Mouse (Mus musculus): Measurements from ENCODE around the gene Igf2bp1.

Igf2bp1 gene

DNA sequence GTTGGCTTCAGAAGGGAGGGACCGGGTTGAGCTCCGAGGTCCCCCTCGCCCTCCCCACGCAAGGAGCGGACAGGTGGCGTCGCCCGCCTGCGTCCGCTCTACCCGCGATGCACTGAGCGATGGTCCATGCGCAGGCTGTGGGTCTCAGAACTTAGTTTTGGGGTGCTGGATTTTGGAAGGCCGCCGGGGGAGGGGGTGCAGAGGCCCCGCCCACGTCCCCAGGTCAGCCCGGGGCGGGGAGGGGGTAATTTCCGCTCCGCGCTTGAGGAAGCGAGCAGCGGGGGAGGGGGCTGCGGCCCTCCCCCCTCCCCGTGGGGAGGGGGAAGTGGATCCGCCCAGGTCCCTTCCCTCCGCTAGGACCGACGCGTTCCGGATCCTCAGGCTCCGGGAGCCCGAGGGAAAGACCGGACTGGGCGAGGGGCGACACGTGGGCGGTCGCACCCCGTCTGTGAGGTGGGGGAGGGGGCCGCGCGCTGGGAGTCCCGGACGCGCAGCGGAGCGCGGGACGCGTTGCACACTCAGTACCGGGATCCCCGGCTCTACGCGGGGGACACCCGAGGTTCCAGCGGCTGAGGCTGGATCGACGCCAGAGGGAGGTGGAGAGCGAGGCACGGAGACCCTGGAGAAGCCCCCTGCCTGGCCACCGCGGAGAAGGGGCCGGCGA, 1.2 kb upstream of the Igf2bp1 start:
- peak; percentile 6 for DNase-seq

DNA sequence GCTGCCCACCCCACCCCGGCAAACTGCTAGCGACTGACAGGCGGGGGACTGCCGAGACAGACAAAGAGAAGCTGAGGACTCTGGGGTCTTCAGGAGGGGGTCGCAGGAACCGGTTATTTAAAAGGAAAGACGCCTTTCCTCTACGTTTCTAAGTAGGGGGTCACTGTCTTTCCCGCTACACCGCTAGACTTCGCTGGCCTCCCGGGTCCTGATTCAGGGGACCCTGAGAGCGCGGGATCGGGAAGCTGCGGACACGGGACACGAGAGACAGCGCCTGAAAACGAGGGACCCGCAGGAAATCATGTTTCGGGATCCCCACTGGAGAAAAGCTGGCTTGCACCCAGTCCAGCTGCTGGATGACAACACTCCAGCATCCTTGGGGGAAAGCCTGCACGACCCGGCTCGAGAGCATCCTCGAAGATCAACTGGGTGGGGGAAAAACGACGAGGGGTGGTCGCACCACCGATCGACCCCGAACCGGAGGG, 669 bp upstream of the Igf2bp1 start:
- DNase-seq = no peak

DNA sequence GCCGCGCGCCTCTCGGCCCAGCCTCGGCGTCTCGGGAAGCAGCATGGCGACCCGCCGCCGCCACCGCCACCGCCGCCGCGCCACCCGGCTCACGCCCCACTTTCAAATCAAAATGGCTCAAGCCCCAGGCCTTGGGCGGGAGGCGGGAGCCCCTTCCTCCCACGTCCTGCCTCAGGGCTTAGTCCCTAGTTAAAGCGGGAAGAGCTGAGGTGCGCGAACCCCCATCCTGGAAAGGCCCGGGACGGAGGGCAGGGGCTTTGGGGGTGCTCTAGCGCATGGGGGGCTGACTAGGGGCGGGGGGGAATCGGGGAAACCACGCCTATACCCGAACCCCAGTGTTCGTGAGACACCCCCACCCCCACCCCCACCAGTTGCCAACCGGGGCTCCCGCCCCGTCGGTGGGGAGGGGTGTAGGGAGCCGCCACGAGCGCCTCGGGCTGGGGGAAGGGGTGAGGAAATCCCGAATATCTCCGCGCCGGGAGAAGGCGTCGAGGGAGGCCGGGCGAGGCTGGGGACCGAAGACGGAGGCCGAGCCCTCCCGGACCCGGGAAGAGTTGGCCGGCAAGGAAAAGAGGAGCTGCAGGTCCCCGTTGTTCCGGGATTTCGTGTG, 842 bp downstream of the Igf2bp1 start:
- no peak for DNase-seq

DNA sequence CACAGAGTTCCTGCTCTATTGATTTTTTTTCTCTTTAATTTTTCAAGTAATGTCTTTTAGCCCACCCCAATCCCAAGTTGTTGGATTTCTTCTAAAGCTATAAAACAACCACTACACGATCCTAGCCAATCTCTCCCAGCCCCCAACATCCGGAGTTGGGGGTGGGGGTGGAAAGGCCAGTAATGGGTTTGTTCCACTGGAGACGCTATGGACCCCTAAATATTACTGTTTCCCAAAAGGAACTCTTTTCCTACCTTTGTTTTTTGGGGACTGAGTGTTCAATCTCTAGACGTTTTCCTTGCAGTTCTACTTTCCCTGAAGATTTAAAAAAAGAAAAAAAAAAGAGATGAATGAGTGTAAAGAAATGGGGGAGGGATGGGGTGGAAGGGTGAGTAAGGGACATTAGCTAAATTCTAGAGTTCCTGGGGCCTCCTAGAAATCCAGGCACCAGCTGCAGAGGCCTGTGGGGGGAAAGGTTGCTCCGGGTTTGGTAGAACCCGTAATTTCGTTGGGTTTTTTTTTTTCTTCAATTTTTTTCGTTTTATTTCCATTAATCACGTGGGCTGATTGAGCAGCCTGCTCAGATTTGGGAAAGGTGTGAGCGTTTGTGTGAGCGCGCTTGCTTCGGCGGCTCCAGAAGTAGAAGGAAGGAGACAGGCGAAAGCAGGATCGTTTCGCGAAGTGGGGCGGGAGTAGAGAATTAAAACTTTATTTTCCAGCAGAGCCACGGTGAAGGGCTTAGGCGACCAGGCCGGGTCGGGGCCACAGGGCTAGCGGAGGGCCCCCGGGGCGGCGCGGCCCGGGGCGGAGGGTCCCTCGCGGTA, 1.6 kb downstream of the Igf2bp1 start:
- DNase-seq = no peak

DNA sequence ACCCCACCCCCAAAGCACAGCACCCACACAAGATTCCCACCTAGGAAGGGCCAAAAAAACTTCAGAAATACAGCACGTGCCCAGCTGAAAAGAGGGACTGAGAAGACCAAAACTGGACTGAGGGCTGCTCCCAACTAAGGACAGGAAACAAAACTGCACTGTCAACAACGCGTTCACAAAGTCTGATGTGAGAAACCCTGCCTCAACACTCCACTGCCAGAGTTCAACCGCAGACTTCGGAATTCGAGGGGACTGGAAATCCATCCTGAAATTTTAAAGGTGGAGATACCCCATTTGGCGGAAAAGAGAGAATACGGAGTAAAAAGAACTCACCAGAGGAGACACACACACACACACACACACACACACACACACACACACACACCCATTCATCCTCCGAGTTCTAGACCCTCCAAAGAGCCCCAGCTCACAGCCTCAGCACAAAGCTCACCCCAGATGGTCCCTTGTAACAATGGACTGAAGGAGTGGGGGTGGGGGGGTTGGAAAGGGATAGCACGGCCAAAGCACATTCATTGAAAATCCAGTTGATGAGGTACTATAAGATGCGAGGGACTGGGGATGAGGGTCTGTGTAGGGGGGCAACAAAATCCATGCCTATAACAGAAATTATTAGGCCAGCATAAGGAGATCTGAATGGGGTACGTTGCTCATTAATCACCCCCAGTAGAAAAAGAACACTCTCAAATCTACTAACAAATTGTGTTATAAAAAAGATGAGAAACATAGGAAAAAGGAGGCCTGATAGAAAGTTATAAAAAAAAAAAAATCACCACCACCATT, 2.4 kb downstream of the Igf2bp1 start:
- DNase-seq = no peak

DNA sequence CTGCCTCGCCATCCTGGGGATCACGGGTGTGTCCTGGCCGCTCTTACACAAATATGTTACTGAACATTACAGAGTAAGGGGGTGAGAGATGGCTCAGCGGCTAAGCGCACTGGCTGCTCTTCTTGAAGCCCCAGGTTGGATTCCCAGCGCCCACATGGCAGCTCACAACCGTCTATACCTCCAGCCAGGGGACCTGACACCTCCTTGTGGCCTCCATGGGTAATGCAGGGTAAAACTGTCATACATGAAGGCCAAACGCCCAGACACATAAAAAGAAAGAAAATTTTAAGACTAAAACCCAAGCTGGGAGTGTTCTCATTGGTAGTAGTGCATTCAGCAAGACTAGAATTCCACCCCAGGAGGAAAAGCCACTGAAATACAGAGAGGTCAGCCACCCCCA, 11.6 kb downstream of the Igf2bp1 start:
- DNase-seq = no peak

DNA sequence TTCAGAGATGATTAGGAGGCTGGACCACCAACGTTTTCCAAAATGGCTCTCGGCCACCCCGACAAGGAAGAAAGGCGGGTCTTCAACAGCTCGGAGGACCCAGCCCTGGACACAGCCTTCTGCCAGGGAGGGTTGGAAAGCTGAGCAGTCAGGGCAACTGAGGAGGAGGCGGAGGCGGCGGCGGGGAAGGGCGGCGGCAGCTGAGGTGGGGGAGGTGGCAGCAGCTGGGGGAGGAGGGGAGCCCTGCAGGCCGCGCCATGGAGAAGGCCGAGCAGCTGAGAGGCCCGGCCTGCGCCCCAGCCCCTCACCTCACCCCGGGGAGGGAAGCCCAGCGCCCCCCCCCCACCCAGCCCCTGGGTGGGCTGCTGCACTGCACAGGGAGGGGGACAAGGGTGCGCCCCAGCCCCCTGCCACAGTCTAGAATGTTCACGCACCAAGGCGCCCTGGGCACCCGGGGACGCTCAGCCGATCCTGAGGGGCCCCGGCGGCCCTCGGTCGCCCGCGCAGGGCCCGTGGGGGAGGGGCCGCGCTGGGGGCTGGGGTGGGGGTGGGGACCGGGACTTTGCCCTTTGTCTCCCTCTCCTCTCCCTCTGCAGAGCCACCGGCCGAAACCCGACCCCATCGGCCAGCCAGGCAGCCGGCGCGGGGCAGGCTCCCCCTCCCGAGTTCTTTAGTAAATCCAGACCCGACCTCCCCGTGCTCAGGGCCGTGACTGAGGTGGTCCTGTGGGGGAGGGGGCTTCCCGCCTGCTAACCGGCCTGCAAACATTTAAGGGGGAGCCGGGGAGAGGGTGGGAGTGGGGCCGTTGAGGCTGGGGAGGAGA, 14.6 kb downstream of the Igf2bp1 start:
- no peak for DNase-seq

DNA sequence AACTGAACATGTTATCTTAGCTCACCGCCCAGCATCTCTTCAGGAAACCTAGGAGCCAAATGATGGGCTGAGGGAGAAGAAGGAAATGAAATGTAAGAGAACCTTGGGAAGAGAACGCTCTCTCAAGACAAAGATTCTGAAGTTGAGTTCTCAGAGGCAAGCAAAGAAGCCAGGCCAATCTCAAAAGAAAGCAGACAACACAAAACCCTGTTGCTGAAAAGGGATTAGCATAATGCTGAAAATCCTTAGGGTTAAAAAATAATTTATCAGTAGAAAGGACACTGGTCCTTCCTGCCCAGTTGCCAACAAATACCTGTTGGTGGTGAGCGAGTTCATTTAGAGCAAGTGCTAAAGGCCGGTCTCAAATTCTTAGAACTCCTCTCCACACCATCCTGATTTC, 15.3 kb downstream of the Igf2bp1 start:
- DNase-seq = no peak

DNA sequence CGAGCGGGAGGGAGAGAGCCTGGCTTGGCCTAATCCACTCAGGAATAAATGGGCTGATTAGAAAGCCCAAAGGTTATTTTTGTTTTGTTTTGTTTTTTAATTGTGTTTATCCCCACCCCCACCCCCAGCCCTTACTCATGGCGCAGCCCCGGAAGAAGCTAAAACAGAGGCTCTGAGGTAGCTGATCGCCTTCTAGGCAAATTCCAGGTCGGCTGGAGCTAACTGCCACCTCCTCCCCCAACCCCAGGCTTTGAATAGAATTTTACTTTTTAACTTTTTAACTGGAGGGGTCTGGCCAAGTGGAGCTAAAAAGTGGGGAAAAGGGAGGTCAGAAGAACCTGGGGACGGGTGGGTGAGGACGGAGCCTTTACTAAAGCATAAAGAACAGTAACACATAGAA, 15.9 kb downstream of the Igf2bp1 start:
- no peak for DNase-seq

DNA sequence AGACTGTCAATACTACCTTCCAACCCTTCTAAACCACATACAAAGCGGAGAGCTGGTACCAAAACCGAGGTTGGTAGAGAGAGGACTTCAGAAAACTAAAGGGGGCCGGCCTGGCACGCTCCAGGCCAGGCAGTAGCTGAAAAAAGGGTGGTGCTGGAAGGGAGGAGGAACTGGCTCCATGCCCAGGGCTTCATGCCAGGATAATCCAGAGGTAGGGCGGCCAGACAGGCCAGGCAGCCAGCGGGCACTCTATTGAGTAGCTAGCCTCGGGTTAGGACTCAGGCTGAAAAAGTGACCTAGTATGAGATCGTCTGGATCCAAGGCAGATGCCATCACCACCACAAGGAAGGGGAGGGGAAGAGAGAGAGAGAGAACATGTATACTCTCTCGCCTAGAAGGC, 17.2 kb downstream of the Igf2bp1 start:
- no peak for DNase-seq

DNA sequence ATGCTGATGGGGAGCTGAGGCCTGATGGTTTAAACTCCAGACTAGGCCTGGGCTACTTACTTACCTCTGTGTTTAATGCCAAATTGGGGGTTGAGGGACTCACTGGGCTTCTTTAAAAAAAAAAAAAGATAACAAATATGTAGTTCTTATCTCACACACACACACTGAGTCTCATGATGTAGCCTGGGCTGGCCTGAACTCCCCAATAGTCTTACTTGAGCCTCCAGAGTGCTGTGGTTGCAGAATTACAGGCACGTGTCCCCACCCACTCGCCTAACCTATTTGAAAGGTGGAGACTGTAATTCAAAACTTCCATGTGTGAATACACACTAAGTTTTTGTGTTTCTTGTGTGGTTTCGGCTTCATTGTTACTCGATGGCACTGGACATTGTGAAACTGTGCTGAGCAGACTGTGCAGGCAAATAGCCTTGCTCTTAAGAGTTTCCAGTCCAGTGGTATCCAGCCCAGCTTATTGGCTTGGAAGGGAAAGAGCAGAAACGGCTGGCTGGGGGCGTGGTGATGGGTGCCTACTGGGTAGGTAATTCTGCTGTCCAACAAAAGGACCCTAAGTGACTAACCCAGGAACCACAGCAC, 17.8 kb downstream of the Igf2bp1 start:
- no peak for DNase-seq

DNA sequence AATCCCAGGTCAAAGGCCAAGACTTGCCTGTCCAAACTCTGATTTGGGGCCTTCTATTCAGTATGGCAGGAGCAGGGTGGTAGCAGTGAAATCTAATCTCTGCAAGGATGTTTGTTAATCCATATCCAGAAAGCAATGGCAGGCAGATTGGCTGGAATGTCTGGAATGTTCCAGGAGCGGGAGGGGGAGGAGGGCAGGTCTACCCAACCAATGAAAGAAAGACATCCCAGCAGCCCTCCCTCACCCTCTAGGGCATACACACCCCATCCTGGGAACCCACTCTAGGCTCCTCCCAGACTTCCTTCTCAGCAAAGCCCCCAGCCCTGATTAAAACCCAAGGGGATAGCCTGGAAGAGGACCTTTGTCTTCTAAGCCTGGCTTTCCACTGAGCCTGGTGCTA, 23.3 kb downstream of the Igf2bp1 start:
- no peak for DNase-seq

DNA sequence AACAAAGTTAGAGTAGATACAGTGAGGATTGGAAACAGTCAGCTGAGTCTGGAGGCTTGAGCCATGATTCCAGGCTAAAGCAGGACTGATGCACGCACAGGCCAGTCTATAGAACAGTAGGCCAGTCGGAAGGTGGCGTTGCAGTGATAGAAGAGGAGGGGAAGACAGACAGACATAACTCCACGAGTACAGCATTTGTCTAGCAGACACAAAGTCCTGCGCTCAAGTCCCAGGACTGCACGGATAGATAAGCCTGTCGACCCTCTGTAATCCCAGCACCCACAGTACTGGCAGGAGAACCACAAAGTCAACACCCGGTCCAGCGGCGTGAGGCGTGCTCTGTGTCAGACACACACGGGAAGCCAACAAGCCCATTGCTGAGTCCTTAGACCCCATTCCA, 23.9 kb downstream of the Igf2bp1 start:
- no peak for DNase-seq

DNA sequence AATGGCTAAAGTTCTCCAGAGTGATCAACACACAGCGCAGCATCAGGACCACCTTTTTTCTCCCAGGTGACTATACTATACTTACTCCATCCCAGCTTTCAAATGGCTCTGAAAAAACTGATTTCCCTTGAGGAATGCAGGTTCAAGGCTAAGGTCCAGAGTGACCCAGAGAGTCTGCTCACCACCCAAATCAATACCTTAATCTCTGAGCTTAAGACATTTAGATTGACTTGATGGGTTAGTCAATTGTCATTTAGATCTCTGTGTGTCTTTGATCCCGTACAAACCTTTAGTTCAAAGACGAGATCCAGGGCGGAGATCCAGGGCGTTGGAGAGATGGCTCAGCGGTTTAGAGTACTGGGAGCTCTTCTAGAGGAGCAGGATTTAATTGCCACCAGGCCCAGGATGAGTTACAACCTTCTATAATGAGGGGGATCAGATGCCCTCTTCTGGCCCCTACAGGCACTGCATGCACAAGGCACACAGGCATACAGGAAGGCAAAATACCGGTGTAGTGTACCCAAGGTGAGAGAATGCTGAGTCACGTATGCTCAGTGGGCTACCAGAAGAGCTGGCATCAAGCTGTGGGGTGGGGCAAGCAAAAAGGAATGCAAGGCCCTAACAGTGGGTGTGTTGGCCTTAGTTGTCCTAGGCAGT, 24.9 kb downstream of the Igf2bp1 start:
- no peak for DNase-seq

DNA sequence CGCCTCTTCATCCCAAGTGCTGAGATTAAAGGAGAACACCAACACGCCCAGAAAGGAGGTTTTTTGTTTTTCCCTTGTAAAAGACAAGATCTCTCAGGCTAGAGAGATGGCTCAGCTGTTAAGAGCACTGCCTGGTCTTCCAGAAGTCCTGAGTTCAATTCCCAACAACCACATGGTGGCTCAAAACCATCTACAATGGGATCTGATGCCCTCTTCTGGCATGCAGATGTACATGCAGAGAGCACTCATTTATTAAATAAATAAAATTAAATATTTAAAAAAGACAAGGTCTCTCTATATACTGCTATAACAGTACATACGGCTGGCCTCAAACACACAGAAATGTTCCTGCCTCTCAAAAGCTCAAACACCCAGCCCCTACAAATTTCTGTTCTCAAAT, 27.3 kb downstream of the Igf2bp1 start:
- no peak for DNase-seq

DNA sequence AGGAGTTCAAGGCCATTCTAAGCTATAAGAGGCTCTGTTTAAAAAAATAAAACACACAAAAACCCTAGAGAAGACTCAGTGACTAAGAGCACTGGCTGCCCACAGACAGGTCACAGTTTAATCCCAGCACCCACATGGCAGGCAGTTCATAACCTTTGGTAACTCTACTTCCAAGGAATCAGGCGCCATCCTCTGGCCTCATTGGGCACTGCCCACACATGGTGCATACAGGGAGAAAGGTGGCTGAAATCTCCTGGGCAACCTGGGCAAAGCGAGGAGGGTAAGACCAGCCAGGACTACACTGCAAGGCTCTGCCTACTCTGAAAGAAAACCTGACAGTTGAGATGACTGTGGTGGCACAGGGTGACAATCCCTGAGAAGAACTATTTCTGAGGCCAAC, 29.4 kb downstream of the Igf2bp1 start:
- DNase-seq = no peak

DNA sequence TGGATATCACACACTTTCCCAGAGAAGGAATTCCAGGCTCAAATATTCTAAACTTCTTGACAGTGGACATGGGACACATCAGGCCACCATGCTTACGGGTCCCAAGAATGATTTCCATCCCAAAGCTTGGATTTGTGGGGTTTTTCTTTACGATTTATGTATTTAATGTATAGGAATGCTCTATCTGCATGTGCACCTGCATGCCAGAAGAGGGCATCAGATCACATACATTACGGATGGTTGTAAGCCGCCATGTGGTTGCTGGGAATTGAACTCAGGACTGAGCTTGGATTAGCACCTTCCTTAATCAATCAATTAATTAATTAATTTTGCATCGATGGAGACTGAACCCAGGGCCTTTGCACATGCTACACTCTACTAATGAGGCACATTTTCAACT, 30.0 kb downstream of the Igf2bp1 start:
- no peak for DNase-seq

DNA sequence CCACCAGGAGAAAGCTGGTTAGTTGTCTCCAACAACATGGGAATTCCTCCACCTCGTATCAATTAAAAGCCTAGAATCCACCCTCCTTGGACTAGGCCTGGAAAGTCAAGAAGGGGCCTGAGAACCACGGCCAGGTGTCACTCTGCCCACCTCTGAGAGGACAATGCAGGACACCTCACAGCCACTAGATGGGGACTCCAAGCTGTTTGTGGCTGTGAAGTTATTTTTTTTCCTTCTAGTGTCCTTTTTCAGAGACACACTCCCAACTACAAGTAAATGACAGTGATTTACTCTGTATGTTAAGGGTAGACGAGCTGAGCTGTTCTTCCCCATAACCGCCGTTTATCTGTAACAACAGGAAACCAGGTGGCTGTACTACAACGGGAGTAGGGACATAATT, 32.6 kb downstream of the Igf2bp1 start:
- no peak for DNase-seq

DNA sequence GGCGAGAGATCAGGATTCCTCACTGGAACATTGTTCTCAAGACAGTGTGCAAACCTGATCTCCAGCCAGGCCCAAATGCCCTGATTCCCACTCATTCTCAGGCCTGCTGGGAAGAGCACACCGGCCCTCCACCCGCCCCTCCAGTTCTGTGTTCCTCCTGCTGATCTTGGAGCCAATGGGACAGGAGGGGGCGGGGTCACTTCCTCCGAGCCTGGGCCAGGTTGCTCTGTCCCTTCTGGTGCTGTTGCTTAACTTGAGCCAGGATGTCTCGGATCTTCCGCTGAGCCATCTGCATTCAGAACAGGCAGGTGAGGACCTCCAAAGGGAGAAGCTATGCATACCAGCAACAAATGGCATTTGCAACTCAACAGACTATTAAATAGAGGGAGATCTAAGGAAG, 42.4 kb downstream of the Igf2bp1 start:
- peak; percentile 46 for DNase-seq

DNA sequence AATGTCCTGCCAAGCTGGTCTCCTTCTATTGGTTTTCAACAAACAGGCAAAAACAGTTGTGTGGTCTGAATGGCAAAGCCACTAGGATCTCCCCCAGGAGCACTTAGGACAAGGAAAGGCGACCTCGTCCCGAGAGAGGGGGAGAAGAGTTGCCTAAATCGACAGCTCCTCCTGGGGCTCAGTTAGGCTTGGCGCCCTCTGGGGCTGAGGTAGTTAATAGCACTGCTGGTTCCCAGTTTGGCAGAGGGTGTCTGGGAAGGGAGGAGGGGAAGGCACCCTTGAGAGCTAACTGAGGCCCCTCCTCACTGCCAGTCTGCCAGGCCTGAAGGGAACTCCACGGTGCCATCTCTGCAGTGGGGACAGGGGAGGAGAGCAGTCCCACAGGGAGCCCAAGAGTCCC, 46.6 kb downstream of the Igf2bp1 start:
- DNase-seq = no peak

DNA sequence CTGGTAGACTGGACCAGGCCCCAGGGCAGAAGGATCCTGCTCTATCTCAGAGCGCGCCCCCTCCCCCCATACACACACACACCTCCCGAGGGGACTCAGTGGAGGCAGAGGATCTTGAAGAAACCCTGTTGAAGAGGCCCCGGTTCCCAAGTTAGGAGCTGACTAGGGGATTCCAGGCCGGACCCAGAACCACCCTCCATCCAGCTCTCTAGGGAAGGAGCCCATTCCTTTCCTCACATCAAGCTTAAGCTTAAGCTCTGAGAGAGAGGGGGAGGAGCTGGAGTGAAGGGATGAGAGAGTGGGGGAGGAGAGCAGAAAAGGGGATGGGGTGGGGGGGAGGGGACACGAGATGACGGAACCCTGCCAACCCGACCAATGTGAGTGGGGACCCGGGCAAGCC, 47.5 kb downstream of the Igf2bp1 start:
- DNase-seq = no peak

Measured in cerebellum, adult 9-11 months (tissue).